Mouse (Mus musculus) c-Kit-positive CD71-negative TER-119-negative erythroid progenitor cells, embryonic 14.5 days (primary cell): ENCODE measurements at regions not wholly inside any gene's neighbourhood (a gene's known extent, or its start where the extent isn't known, plus 50 kb on each side); places are given as distances from the start of the nearest gene placed in this dataset.

Experiments
- DNase-seq: peaks from one replicate; pipeline ENCODE4 v3.0.0-alpha.2; 2013; ENCODE audit warnings: low read depth

DNA sequence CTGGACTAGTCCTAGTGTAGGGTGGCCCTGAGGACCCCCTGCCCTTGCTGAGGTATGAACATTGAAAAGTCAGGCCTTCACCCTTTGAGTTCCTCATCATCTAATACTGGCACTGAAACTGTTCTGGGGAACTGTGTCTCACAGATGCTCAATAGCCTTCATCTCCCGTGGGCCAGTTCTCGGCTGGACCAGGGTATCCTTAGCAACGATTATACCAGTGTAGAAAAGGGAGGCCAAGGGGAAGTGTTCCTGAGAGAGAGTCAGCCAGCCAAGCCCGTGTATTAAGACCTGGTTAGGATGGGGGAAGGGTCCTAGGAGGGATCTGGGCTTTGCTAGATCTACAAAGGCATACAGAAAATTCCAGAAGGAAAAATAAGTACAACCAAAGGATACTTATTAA lies 153.2 kb downstream of the Enc1 start:
- no peak for DNase-seq

DNA sequence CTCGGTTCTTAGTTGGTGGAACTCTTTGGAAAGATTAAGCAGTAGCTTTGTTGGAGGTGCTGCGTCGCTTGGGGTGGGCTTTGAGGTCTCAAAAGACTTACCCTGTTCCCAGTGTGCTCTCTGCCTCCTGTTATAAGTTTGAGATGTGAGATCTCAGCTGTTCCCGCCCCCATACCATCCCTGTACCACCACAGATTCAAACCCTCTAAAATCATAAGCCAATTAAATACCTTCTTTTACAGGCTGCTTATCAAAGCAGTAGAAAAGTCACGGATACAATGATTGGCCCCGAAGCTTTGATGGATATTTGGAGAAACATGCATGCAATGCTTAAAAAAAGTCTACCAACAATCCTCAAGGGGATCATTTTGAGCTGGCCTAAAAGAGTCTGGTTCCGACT lies 152.6 kb downstream of the Enc1 start:
- no peak for DNase-seq

DNA sequence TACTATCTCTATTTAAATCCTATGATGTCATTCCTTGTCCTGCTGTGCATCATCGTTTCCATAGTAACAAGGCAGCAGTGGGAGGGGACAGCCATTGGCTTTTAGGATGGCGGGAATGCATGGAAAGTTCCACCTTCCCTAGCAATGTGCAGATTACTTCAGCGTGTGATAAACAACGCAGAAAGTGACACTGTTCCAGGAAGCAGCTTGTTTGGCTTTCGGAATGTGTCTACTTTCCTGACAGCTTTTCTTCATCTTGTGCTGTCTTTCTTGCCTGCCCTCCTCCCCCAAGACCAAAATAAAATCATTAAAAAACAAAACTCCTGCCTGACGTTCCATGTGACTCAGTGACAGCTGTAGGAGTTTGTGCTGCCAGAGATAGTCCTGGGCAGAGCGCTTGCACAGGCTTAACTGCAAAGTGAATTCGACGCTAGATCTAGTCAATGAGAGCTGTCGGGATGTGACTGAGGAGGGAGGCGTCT lies 149.6 kb downstream of the Enc1 start:
- no peak for DNase-seq

DNA sequence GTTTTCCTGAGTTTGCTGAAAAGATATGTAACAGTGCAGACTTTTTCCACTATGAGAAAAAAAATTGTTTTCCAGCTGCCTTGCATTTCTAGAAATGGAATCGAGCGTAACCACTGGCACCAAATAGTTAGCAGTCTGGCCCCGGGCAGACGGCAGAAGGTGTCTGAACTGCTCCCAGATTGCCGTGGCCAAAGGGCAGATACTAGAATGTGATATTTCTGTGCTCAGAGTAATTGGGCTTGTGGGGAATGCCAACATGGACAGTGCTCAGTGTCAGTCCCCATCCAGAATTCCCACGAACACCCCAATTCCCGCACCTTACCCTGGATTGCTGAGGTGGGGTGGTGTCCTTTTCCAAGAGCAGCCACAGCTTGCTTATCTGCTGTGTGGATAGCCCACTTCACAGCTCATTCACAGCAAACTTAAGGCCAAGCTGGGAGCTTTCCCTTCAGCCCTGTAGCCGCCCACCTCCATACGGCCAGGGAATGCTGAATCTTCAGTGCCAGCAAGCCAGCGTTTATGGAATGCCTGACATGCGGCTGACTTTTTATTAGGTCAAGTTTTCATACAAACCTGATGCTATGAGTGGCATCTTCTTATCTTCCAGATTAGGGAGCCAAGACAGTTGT lies 148.1 kb downstream of the Enc1 start:
- DNase-seq = no peak

DNA sequence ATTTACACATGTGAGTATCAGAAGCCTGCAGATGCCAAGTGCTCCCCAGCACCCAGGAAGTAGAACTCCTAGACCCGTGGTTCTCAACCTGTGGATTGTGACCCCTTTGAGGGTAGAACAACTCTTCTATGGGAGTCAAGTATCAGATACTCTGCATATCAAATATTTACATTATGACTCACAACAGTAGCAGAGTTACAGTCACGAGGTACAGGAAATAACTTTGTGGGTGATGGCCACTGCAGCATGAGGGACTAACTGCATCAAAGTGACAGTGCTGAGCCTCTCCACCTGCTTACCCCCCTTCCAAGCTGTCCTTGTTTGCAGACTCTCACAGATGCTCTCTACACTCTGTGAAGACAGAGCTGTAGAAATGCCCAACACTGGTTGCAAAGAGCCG lies 145.6 kb downstream of the Enc1 start:
- no peak for DNase-seq

DNA sequence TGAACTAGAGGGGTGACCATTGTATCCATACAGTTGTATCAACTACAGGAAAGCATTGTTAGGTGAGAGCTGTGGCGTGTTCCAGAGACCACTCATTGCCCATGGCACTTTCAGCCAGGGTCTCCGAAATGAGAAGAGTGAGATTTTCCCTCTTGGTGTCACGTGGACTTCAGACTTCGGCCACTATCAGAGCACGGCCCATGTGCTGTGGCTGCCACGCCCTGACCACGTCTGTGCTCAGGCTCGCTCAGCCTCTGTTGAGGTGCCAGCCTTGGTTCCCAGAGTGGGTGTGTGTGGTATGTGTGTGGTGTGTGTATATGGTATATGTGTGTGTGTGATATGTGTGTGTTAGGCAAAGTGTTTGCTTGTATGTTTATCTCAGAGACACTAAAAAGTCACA lies 144.6 kb downstream of the Enc1 start:
- no peak for DNase-seq

DNA sequence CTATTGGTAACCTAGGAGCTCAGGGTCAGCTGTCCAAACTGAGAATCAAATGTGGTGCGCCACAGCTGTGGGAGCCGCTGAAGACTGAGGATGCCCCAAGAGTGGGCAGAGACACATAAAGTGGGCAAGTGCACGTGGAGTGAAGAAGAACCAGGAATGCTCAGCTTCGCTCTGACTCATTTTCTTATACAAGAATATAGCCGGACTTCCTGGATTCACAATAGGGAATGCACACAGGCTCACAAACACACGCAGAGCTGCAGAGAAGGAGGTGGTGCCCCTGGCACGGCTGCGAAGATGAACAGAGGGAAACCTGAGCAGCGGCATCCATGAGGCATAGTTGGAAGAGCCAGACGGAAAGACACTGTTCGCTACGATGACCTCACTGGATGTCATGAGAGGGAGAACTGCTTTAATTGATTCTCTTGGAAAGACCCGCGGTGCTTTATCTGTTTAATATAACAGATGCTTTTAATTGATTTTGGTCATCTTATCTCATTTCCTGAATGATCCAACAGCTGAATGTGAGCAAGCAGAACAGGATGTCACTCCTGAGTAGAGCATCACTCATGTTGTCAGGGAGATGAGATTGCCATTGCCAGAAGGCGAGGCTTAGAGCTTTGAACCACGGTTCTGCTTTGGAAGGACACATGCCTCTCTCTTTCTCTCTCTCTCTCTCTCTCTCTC lies 143.3 kb downstream of the Enc1 start:
- no peak for DNase-seq

DNA sequence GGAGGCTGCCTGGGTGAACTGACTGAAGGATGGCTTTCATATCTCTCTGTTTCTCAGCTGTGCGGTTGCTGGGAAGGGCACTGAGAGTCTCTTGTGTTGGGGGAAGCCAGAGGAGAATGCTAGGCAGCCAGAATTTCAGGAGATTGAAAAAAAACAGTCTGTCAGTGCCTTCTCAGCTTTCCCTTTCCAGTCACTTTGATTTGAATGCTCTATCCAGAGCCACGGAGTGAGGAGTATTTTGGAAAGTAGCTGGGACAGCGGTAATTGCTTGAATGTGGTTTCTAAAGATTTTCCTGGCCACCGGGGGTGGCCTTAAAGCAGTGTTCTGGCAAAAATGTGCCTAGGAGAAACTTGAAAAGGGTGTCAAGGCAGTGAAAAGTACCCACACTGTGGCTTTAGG lies 142.4 kb downstream of the Enc1 start:
- no peak for DNase-seq

DNA sequence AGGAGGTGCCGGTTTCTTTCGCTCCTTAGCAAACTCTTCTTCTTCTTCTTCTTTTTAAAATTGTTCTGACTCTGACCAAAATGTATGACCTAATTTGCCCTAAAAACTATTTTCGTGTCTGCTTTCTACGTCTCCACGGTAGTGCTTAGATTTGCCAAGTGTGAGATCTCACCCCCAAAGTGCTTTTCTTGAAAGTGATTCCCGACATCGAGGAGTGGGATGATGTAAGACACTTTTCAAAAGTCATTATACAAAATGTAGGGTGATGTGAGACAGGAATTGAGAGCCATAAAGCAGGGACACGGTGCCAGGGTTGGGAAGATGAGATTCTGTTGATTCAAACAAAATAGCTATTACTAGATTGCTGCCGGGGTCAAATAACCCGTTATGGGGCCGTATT lies 139.5 kb downstream of the Enc1 start:
- DNase-seq = no peak

DNA sequence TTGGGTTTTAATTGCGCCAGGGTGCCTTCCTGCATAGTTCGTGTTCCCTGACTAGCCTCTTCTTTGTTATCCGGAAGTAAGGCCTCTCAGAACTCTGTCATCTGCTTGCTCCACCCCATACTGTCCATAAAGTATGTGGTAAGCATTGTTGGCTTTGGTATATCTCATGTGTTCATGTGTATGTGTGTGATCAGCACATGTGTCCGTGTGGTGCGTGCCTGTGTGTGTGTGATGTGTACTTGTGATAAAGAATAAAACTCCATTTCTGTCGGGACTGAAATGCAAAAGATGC lies 135.3 kb downstream of the Enc1 start:
- no peak for DNase-seq

DNA sequence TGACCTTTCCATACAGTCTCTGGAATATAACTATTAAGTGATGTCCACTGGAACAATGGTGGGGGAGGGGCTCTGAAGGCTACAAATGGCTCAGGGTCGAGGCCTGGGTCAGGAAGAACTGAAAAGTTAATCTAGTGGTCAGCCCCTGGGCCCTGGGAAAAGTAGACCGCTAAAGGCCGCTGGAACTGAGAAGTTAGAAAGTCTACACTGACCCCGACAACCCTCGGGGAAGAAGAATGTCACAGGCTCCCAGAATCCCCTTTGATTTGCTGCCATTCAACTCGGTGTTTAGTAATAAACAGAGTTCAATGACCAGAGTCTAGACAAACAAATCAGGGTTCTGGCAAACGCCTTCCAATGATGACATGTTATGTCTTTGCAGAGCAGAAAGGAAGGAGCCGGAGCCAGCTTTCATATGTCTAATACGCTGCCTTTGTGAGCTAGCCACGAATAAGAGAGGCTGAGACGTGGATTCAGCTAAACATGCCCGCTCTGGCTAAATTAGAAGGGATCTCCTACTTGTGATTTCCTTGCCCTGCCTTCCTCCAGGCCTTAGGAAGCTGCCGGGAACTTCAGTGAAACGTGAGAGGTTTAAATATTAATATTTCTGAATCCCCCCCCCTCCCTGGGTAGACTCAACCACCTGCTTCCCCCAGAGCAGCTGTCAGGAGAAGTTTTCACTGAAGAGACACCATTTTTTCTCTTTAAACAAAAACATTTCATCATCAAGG lies 134.8 kb downstream of the Enc1 start:
- no peak for DNase-seq

DNA sequence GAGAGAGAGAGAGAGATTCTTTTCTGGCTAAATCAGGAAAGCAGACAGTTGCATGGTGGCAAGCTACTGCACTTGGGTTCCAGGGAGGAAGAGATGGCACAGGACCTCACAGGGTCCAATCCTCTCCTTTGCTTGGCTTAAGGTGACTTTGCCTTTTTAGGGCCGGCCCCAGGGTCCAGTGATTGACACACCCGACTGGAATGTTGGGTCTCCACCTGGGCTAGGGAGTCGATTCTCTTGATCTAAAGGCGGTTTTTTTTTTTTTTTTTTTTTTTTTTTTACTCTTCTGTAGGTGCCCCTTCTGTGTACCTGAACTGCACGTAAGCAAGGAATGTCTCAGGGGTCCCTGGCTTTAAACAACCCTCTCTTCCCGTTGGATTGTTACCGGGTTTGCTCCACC lies 131.4 kb downstream of the Enc1 start:
- DNase-seq = no peak

DNA sequence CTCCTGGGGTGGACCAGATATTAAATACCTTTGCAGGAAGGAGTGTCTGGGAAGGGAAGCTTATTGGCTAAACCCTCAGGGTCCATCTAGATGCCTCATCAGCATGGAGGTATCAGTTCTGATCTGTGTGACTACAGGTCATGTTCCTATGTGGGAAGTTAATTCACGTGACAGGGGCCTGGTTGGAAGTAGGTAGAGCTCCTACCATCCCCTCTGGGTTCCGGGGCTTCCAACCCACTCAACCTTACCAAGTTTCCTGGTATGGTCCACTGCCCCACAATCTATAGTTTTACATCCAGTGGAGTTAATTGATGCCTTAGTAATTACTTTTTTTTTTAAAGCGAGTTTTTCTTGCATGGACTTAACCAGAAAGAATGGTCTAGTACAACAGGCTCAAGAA lies 130.3 kb downstream of the Enc1 start:
- no peak for DNase-seq

DNA sequence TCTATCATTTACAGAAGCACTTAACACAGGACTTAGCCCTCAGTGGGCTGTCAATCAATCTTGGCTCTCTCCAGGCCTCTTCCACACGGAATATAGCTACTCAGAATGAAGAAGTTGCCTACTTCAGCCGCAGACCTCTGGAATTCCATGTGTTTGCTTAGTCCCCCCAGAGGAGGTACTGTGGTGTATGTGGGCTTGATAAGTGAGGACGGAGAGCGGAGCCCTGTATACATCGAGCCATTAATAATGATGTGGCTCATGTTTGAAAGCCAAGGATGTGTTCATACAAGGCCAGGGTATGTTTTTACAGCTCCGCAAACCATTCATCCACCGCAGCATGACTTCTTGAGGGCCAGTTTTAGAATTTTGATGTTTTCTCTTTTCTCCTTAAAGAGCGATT lies 125.8 kb downstream of the Enc1 start:
- no peak for DNase-seq

DNA sequence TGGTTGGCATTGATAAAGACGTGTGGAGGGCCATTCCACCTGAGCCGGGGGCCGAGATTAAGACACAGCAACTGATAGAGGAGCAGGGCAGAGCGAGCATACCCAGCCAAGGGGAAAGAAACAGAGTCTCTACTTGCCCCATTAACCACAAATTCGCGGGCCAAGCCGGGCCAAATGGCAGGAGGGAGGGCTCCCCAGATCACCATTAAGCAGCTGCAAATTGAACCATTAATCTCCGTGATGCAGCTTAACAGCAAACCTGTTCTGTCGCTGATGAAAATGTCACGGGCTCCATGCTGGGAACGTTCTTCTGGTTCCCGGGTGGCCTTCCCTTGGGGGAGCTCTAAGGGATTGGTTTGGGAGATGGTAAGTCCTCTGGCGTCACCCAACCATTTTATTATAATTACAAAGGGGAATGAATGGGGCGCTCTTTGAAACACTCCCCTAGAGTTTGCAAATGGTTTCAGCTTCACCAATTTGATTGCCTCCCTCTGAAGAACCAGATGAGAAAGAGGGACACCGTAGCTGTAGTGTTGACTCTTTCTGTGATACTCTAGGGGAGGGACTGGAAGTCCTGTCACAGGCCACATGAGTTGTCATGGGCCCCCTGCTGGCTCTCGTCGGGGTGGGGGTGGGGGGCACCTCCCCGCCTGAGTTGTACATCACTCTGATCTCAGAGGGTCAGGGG lies 124.8 kb downstream of the Enc1 start:
- no peak for DNase-seq

DNA sequence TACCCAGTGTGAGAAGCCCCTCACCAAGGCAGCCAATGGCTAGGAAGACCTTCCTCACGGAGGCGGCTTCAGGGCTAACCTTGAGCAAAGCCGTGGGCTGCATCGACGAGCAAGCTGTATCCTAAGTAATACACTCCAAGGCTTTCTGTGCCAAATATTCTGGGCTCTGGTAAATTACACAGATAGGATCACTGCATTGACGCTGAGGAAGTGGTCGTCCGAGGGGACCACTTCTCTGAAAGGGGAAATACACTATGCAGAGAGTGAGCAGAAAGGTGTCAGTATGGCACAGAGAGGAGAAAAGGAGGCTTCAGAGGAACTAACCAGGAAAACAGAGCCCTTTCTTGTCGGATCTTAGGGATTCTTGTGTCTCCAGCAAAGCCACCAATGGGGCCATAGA lies 124.1 kb downstream of the Enc1 start:
- DNase-seq = no peak

DNA sequence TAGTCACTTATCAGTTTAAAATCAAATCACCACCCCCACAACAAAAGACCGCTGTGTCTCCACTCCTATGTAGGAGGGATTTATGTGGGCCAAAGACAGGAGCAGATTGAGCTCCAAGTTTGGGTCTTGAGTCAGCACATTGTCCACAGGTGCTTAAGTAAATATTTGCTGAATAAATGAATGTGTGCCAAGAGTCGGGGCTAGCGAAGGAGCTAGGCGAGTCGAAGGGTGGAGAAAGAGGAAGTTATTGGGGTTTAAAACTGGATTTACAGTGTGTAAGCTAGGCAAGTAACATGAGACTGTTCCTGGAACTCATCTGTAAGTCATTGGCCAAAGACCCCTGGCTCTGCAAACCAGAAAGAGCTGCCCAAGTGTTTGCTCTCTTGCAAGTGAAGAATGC lies 122.9 kb downstream of the Enc1 start:
- DNase-seq = no peak

DNA sequence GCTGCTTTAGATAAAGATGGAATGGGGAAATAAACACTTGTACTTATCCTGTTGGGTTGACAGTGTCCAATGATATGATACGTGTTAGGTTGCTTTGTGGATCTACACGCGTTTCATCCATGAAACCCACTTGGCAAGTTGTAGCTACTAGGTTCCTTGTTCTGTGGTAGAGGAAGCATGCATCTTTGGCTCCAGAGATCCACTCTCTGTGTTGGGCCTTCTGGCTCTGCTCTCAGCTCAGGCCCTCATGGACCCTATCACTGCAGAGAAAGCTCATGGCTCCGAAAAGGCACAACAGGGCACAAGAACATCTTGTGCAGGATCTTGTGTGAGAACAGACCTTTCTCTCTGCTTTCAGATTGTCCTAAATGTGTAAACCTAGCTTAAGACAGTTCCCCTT lies 122.3 kb downstream of the Enc1 start:
- no peak for DNase-seq

DNA sequence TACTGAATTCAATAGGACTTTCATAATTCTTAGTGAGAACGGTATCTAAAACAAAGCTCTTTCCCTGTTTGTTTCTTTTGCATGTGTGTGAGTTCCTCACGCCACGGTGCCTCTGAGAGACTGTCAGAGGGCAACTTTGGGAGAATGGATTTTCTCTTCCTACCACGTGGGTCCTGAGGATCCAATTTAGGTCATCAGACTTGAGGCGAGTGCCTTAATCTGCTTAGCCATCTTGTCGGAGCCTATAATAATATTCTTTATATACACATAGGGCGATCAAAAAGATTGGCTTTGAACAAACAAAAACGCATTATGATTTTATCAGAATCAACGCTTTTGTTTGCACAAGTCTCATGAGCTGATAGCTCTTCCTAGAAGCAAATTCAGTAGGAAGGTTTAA lies 119.6 kb downstream of the Enc1 start:
- no peak for DNase-seq

DNA sequence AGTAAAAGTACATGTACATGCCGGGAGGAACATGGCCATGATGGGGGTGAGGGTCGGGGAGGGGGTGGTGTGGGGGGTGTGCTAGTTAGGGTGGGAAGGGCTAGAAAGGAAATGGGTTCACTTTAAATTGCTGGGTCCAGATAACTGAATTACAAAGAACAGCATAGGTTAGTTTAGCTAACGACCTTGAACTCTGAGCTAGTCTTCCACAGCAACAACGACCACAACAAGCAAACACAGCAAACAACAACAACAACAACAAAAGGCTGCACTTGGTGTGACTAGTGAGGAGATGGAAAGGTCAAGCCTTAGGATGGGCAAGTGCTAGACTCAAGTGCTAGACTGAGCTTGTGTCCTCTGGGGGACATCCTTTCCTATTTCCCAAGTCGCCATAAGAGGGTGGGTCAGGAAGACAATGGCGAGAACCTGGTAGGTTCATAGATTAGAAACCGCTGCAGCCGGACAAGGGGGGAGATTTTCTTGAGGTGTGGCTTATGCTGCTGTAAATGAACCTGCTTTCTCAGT lies 117.9 kb downstream of the Enc1 start:
- DNase-seq = no peak

DNA sequence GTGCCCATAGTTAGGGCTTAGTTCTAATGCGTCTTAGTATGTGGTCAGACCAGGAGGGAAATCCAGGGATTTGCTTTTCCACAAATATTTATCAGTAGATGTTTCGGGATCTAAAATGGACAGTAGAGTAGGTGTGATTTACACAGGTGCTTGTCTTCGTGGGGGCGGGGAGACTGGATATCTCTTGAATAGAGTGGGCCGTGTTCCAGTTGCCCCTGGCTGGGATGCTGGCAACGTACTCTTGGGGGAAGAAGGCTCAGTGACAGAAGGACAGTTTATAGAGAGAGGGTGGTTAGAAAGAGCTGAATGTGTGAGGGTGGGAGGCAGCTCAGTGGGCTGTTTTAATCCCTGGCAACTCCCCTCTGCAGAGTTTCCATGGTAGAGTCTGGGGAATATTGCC lies 117.4 kb downstream of the Enc1 start:
- no peak for DNase-seq

DNA sequence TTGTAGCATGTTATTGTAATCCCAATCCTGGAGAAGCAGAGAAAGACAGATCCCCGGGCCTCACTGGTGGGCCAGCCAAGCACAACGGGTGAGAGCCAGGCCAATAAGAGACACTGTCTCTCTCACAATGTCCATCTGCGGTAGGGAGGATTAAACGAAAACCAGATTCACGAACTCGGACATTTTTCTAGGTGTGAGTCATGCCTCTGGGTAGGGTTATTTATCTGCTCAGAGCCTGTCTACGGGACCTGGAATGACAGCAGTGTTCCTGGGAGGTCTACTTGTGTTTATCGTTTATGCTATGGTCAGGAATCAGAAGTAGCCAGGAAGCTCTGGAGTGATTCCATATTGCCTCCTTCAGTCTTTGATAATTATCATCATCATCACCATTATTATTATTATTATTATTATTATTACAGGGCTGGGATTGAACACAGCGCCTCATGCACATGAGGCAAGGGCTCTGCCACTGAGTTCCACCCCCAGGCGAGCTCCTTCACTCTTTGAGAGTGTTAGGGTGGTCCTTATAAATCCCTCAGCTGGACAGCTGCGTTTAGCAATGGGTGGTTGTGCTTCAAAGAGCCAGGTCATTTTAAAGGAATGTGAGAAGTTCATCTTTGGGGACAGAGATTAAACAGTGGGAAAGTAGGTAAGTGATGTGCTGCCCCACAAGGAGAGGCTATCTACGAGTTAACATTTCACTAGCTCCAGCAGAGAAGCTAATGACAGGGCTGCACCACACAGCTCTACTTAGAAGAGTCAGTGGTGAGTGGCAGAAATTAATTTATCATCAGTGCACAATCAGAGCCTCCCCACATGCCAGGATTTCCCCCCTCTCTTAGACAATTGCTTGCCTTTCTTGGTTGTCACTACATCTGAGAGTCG lies 116.3 kb downstream of the Enc1 start:
- no peak for DNase-seq
